Mouse (Mus musculus) cerebellum, adult 2 months (tissue): Measurements from ENCODE around the gene Rinl. TPM values are rescaled to one million over a fixed set of nuclear protein-coding genes. Genes with fewer than 3 reads are reported as not detected.

Experiments
- DNase-seq, 2 experiments: peaks; one replicate each; pipeline ENCODE4 v3.0.0; 2021
- H3K27ac ChIP-seq: fragments of 200-500 bp; 2 replicates; pipeline ENCODE4 v1.5.1; 2012; ENCODE audit warnings: low read length, control low read depth, inconsistent platforms; ENCODE audit not compliant: insufficient read depth
- H3K27me3 ChIP-seq: fragments of 200-500 bp; 2 replicates; pipeline ENCODE4 v1.6.1; 2012; ENCODE audit warnings: inconsistent platforms, mild to moderate bottlenecking, low read length, moderate library complexity; ENCODE audit not compliant: control insufficient read depth, insufficient read depth
- H3K4me1 ChIP-seq: fragments of 200-500 bp; 2 replicates; pipeline ENCODE4 v1.6.1; 2011; ENCODE audit warnings: low read length; ENCODE audit not compliant: control insufficient read depth, insufficient read depth
- H3K4me3 ChIP-seq: fragments of 200-500 bp; replicated peaks from 2 replicates; pipeline ENCODE3; 2011; ENCODE audit warnings: mild to moderate bottlenecking, low read depth, low read length, control low read depth; ENCODE audit not compliant: insufficient read depth
- CTCF ChIP-seq: fragments of 200-500 bp; IDR thresholded peaks from 2 replicates; pipeline ENCODE4 v1.5.1; 2011; ENCODE audit warnings: low read depth, mild to moderate bottlenecking, control low read depth, low read length, moderate library complexity, borderline replicate concordance; ENCODE audit not compliant: insufficient read depth
- POLR2A ChIP-seq: fragments of 200-500 bp; IDR thresholded peaks from 2 replicates; pipeline ENCODE4 v1.6.1; 2011; ENCODE audit warnings: low read length, control low read depth, borderline replicate concordance; ENCODE audit not compliant: insufficient read depth
- WGBS: fragments of 180-500 bp; shearing (Covaris S2); methylation state at CpG from one replicate; pipeline ENCODE4 v1.1.7; 2018; 5-methylcytosine and 5-hydroxymethylcytosine counted together
- polyA plus RNA-seq: library from polyadenylated mRNA; depleted of rRNA; stranded (reverse); fragments of >200 nt; gene quantifications from 2 replicates; pipeline ENCODE4 v1.2.3, GENCODE M21; 2012; rRNA removed

The Rinl gene
- polyA plus RNA-seq, 1 experiment: 3.1 TPM

DNA sequence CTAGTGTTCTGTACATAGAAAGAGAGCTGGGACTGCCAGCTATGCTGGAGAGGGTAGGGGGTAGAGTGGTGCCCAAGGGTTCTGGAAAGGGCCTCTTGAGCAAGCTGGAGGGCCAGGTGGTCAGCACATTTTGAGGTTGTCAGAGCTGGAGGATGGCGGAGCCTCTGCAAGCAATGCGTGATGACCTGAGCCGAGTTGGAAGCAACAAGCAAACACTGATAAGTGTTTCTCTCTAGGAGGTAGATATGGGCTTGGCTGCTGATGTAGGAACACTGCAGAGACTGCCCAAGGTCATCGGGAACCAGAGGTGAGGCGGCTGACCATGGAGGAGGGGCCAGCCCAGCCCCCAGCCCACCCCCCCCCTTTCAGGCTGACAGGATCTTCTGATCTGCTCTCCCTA lies 42.2 kb downstream of the Rinl start:
- 86% methylated on average over 5 of the region's 5 CpGs for WGBS
- H3K4me3 ChIP-seq: no peak overlapping the region
- TF ChIP-seq POLR2A: no peak
- no peak for TF ChIP-seq CTCF
- H3K27ac ChIP-seq: no peak overlapping the region
- H3K27me3 ChIP-seq: no peaks in the 10 kb centered on the region
- no peak for DNase-seq
- H3K4me1 ChIP-seq: no peaks in the 10 kb centered on the region

DNA sequence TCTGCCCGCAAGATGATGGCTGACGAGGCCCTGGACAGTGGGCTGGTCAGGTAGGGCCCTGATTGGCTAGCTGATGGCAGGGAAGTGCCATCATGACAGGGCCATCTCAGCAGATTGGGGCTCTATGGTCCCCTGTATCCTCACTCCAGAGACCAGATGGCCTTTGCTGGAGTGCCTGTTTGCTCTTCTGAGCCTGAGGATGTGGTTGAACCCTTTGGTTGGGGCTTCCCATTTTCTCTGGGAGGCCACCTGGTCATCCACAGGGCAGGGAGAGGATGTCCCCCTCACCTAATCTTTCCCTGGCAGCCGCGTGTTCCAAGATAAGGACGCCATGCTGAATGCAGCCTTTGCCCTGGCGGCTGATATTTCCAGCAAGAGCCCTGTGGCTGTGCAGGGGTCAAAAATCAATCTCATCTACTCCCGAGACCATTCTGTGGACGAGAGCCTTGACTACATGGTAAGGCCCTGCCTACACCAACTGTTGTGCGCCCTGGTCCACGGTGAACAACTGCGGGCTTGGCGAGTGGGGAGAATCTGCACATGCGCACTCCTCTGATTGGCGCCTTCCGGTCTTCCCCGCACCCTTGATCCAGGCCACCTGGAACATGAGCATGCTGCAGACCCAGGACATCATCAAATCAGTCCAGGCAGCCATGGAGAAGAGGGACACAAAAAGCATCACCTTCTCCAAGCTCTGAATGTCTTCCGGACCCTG lies 42.8 kb downstream of the Rinl start:
- TF ChIP-seq CTCF: no peak
- TF ChIP-seq POLR2A: no peak
- Histone ChIP-seq H3K4me3 (no peak overlapping the region), H3K4me1 (no peaks in the 10 kb centered on the region), H3K27me3 (no peaks in the 10 kb centered on the region), H3K27ac (no peak overlapping the region)
- no peak for DNase-seq
- 91% methylated on average over 17 of the region's 17 CpGs for WGBS

DNA sequence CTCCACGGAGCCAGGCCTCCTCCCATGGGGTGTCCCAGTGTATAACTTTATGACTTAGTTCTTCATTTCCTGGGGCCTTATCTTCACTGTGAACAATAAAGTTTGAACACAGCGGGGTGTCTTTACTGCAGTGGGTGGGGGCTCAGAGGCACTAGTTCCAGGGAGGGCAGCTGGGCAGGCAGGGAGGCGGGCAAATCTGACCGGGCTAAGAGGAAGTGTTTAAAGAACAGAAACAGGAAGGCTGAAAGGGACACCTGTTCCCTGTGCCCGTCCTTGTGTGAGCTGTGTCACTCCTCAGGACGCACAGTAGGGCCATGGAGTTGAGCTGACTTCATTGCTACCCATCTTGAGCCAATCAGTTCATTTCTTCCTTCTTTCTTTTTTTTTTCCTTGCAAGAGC lies 43.4 kb downstream of the Rinl start:
- Histone ChIP-seq H3K27ac (no peak overlapping the region), H3K4me1 (no peaks in the 10 kb centered on the region), H3K27me3 (no peaks in the 10 kb centered on the region), H3K4me3 (no peak overlapping the region)
- WGBS: 77% methylated on average over 6 of the region's 6 CpGs
- no peak for DNase-seq
- TF ChIP-seq CTCF (no peak), POLR2A (no peak)

DNA sequence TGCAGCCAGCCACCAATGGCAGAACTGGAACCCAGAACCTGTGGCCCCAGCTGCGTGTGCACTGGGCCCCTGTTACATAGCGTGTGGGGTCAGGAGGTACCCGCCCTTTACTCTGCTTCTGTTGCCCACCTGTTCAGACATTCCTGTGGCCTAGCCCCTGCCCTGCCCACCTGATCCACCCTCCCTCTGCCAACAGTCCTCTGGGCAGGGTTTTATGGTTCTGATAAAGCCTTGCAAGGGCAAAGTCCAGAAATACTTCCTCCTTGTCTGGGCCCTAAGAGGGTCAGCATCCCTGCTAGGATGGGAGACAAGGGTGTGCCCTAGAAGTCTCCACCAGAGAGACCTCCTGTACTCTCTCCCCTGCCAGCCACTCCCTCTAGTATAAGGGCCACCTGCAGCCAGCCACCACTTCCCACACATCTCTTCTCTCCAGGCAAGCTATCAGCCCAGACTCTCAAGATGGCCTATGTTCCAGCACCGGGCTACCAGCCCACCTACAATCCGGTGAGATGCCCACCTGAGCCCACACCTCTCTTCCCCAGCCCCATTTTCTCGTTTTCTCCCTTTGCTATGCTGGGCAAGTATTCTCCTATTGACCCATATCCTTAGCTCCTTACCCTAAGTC lies 45.1 kb downstream of the Rinl start, which contains the start of gene Lgals4:
TSS of gene Lgals4 (plus strand) at position 132 of the 625 bp plus-strand sequence.
- no peak for DNase-seq
- no peaks in the 10 kb centered on the region for H3K27me3 ChIP-seq
- 81% methylated on average over 6 of the region's 6 CpGs for WGBS
- no peaks in the 10 kb centered on the region for H3K4me1 ChIP-seq
- no peak for TF ChIP-seq POLR2A
- no peak for TF ChIP-seq CTCF
- H3K27ac ChIP-seq: no peak within 1 kb of the TSS
- no peak within 1 kb of the TSS for H3K4me3 ChIP-seq

DNA sequence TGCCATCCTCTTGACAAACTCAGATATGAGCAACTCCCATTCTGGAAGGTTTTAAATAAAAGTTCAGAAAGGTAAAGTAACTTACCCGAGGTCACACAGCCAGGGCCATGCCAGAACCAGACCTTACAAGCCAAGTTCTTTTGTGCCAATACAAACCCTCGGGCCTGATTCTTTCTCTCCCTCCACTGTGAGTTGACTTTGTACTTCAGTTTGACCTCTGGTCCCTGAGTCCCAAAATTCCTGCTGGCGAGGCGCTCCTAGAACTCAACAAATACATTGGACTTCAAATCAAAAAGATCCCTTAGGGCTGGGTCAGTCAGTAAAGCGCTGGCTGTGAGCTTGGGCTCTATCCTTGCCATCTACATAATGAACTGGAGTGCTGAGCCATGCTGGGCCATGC lies 48.2 kb downstream of the Rinl start:
- TF ChIP-seq CTCF: no peak
- no peak for TF ChIP-seq POLR2A
- H3K27me3 ChIP-seq: no peaks in the 10 kb centered on the region

DNA sequence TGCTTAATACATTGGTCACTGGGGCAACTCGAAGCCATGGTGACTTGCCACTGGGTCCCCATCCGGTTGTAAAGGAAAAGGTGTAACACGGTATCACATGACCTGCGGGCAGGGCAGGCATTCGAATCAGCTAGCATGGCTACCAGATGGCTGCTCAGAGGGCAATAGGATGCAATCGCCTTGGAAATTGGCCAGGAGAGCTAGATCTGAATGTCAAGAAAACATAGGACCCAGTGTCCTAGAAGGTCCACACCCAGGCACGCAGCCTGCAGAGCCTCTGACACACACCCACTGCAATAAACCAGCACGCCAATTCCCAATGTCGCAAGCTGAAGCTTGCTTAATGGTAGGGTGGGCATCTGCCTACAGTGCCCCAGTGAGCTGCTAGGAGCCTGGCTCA lies 49.6 kb downstream of the Rinl start:
- no peak for TF ChIP-seq POLR2A
- TF ChIP-seq CTCF: no peak
- DNase-seq: no peak
- WGBS: 34% methylated on average over 9 of the region's 9 CpGs
- no peak overlapping the region for H3K4me3 ChIP-seq
- no peaks in the 10 kb centered on the region for H3K4me1 ChIP-seq
- no peak overlapping the region for H3K27ac ChIP-seq
- no peaks in the 10 kb centered on the region for H3K27me3 ChIP-seq

More for the DNA sequence above, 48.2 kb downstream of the Rinl start:
- WGBS: 81% methylated on average over 5 of the region's 5 CpGs
- Histone ChIP-seq H3K4me1 (no peaks in the 10 kb centered on the region), H3K4me3 (no peak overlapping the region), H3K27ac (no peak overlapping the region)
- DNase-seq: no peak

DNA sequence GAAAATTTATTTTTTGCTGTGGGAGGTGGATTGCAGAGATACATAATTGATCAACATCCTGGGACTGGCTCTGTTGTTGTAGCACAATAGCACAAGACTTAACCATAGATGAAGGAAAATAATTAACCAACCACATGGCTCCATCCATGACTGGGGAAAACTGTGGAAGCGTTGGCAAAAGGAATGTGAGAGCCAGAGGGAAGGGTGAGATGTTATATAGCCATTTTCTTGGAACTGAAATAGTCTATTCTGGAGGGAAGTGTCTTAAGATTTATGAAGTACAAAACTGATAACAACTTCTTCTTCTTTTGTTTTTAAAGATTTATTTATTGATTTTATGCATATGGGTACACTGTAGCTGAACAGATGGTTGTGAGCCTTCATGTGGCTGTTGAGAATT lies 58.5 kb downstream of the Rinl start:
- Histone ChIP-seq H3K27me3 (no peaks in the 10 kb centered on the region), H3K4me1 (no peaks in the 10 kb centered on the region), H3K4me3 (no peak overlapping the region), H3K27ac (no peak overlapping the region)
- 75% methylated on average over 1 of the region's 1 CpGs for WGBS
- no peak for DNase-seq
- TF ChIP-seq CTCF: no peak
- TF ChIP-seq POLR2A: no peak

Other genes starting within 250 kb of the Rinl start
- not detected in 2 replicates for gene Sycn, start 248.1 kb upstream of the Rinl start, polyA plus RNA-seq
- gene Nccrp1, start 241.7 kb upstream of the Rinl start, polyA plus RNA-seq: 0.43 and 0.67 TPM in 2 replicates
- gene Samd4b, start 190.8 kb upstream of the Rinl start, polyA plus RNA-seq: 54.1 and 54.9 TPM in 2 replicates
- gene Pak4, start 190.8 kb upstream of the Rinl start, polyA plus RNA-seq: 8.3 and 8.5 TPM in 2 replicates
- 0.90 and 1.4 TPM in 2 replicates for gene Acp7, start 157.6 kb upstream of the Rinl start, polyA plus RNA-seq
- 66.4 and 68.8 TPM in 2 replicates for gene Fbxo27, start 96.1 kb upstream of the Rinl start, polyA plus RNA-seq
- gene Fbxo17, start 72.2 kb upstream of the Rinl start, polyA plus RNA-seq: 6.7 TPM in 2 replicates
- 101 and 113 TPM in 2 replicates for gene Mrps12, start 47.1 kb upstream of the Rinl start, polyA plus RNA-seq
- 21.5 and 23.8 TPM in 2 replicates for gene Sars2, start 47.0 kb upstream of the Rinl start, polyA plus RNA-seq
- gene Ccer2, start 32.8 kb upstream of the Rinl start, polyA plus RNA-seq: 1.6 and 3.1 TPM in 2 replicates
- gene Sirt2, start 22.2 kb upstream of the Rinl start, polyA plus RNA-seq: 282 and 298 TPM in 2 replicates
- gene Nfkbib, start 21.5 kb upstream of the Rinl start, polyA plus RNA-seq: 39.6 and 40.0 TPM in 2 replicates
- 366 and 379 TPM in 2 replicates for gene Hnrnpl, start 19.6 kb downstream of the Rinl start, polyA plus RNA-seq
- 106 and 115 TPM in 2 replicates for gene Ech1, start 36.2 kb downstream of the Rinl start, polyA plus RNA-seq
- 6.9 and 8.3 TPM in 2 replicates for gene Lgals4, start 44.9 kb downstream of the Rinl start, polyA plus RNA-seq
- gene Lgals7, start 74.9 kb downstream of the Rinl start, polyA plus RNA-seq: 0.16 TPM in 1 of 2 replicates, not detected in the other
- 0.41 and 0.46 TPM in 2 replicates for gene Capn12, start 92.5 kb downstream of the Rinl start, polyA plus RNA-seq
- 129 and 135 TPM in 2 replicates for gene Actn4, start 173.4 kb downstream of the Rinl start, polyA plus RNA-seq
- 322 and 331 TPM in 2 replicates for gene Eif3k, start 192.9 kb downstream of the Rinl start, polyA plus RNA-seq
- 1.2 and 1.3 TPM in 2 replicates for gene Map4k1, start 193.1 kb downstream of the Rinl start, polyA plus RNA-seq